In the genomic region with DNA sequence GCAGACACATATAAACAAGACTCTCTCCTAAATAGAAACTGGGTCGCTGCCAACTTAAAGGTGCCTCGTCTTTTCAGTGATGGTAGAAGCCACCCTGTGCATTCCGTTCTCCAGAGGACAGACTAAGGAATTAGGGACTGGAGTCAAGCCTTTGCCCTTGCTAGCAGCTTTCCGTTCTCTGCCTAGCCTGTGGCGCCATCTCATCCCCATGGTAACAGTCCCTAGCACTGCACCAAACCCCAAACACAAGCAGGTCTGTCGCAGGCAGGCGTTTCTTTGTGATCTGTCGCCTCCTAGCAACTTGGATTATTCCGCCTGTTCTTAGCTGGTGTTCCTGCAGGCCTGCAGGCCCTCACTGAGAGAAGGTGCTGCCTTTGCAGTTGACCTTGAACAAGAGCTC, we compare ENCODE assay signal across 11 mouse cellular contexts. TPM values are rescaled to one million over a fixed set of nuclear protein-coding genes. Genes with fewer than 3 reads are reported as not detected.
DNase-seq lines count a peak whose midpoint lies in the region; ATAC-seq and TF ChIP-seq lines count a peak whose summit lies in the region.
"Had no signal": no experiment of that assay in that cellular context is flagged by ENCODE, and none has a peak within 500 bp of the region (broad histone marks: within the 10 kb centered on the region; RNA-seq: fewer than 3 reads in every experiment).

No protein-coding gene starts in this region.

- H3K4me2 ChIP-seq in heart, embryonic 14.5 days (ENCODE audit: low read length), result no peak overlapping the region
- no peak overlapping the region for H3K4me2 ChIP-seq in midbrain, embryonic 12.5 days (replicated peaks)
- H3K4me2 ChIP-seq in liver, postnatal 0 days (ENCODE audit: low read depth, low read length), result no peak overlapping the region
- H3K4me2 ChIP-seq: embryonic facial prominence, embryonic 15.5 days had no signal

- no peaks in the 10 kb centered on the region for H3K27me3 ChIP-seq in heart, embryonic 14.5 days (ENCODE audit: control insufficient read depth, insufficient read depth, low read length)
- H3K27me3 ChIP-seq in midbrain, embryonic 12.5 days, result no peaks in the 10 kb centered on the region
- H3K27me3 ChIP-seq in liver, postnatal 0 days (ENCODE audit: insufficient read depth, low read length), result no peaks in the 10 kb centered on the region
- H3K27me3 ChIP-seq: embryonic facial prominence, embryonic 15.5 days had no signal

- peaks cover 12 to 19% of the 10 kb centered on the region in 2 experiments for H3K4me1 ChIP-seq in heart, embryonic 14.5 days (ENCODE audit: control insufficient read depth in 2 of 2, insufficient read depth in 2 of 2, low read length in 2 of 2)
- H3K4me1 ChIP-seq in midbrain, embryonic 12.5 days, result peaks cover 15% of the 10 kb centered on the region
- H3K4me1 ChIP-seq in liver, postnatal 0 days (ENCODE audit: insufficient read depth), result peaks cover 3% of the 10 kb centered on the region; the same call in 1 of the 2 replicates

- WGBS in heart, embryonic 14.5 days, result 20% methylated on average over 9 of the region's 9 CpGs
- 8% methylated on average over 9 of the region's 9 CpGs for WGBS in midbrain, embryonic 12.5 days
- WGBS in liver, postnatal 0 days (ENCODE audit: insufficient replicate concordance), result 69% methylated on average over 9 of the region's 9 CpGs

- H3K9me3 ChIP-seq in heart, embryonic 14.5 days (ENCODE audit: control insufficient read depth, low read length), result no peaks in the 10 kb centered on the region
- H3K9me3 ChIP-seq in midbrain, embryonic 12.5 days, result no peaks in the 10 kb centered on the region
- no peaks in the 10 kb centered on the region for H3K9me3 ChIP-seq in liver, postnatal 0 days (ENCODE audit: low read length)
- H3K9me3 ChIP-seq: embryonic facial prominence, embryonic 15.5 days had no signal

- peak overlapping the region; percentile 35; the same call in 1 of the 2 replicates for H3K9ac ChIP-seq in heart, embryonic 14.5 days (ENCODE audit: low read length)
- no peak overlapping the region for H3K9ac ChIP-seq in midbrain, embryonic 12.5 days (replicated peaks)
- H3K9ac ChIP-seq in liver, postnatal 0 days (replicated peaks), result no peak overlapping the region
- H3K9ac ChIP-seq: embryonic facial prominence, embryonic 15.5 days had no signal

- H3K27ac ChIP-seq in heart, embryonic 14.5 days (replicated peaks in 1 of 2; ENCODE audit: control insufficient read depth in 1 of 2, insufficient read depth in 1 of 2, low read depth in 2 of 2, low read length in 2 of 2), result peak overlapping the region; percentile 90 to 95
- peak overlapping the region; percentile 43; the same call in 1 of the 2 replicates for H3K27ac ChIP-seq in midbrain, embryonic 12.5 days (replicated peaks)
- no peak overlapping the region for H3K27ac ChIP-seq in liver, postnatal 0 days (ENCODE audit: low read depth)
- H3K27ac ChIP-seq: embryonic facial prominence, embryonic 15.5 days had no signal

- peak; percentile 34; the same call in 1 of the 2 replicates for ATAC-seq in heart, embryonic 14.5 days (ENCODE audit: insufficient number of reproducible peaks, insufficient read depth, low FRiP score, low read depth)
- peak; percentile 60; the same call in 1 of the 2 replicates for ATAC-seq in midbrain, embryonic 12.5 days (ENCODE audit: low FRiP score, low read depth)
- no peak for ATAC-seq in activated CD4-positive, CD25-positive, alpha-beta regulatory T cell, adult 4 months
- ATAC-seq in liver, postnatal 0 days, result no peak

- TF ChIP-seq EP300 in liver, postnatal 0 days (IDR thresholded peaks at IDR 0.05; ENCODE audit: low read depth), result no peak

- peak; percentile 18 for DNase-seq in gastrocnemius, postnatal 25 days
- no peak for DNase-seq in gastrocnemius, adult 18-20 months (ENCODE audit: low spot score)
- peak; percentile 68 for DNase-seq in ZHBTc4 (ENCODE audit: low read depth, low spot score)
- no peak for DNase-seq in cerebellum, postnatal 4 days (ENCODE audit: low spot score in 2 of 2)
- no peak for DNase-seq in liver, postnatal 0 days

- TF ChIP-seq CTCF in liver, postnatal 0 days (IDR thresholded peaks at IDR 0.05; ENCODE audit: low read depth), result no peak

- no peak overlapping the region for H3K4me3 ChIP-seq in heart, embryonic 14.5 days (ENCODE audit: control insufficient read depth in 1 of 2, insufficient read depth in 1 of 2, low read depth in 1 of 2, low read length in 2 of 2)
- no peak overlapping the region for H3K4me3 ChIP-seq in midbrain, embryonic 12.5 days
- no peak overlapping the region for H3K4me3 ChIP-seq in liver, postnatal 0 days (ENCODE audit: low read depth, low read length)
- H3K4me3 ChIP-seq: embryonic facial prominence, embryonic 15.5 days had no signal

- H3K36me3 ChIP-seq in heart, embryonic 14.5 days (ENCODE audit: control insufficient read depth, insufficient read depth, low read length), result peaks cover 34% of the 10 kb centered on the region
- no peaks in the 10 kb centered on the region for H3K36me3 ChIP-seq in midbrain, embryonic 12.5 days
- H3K36me3 ChIP-seq in liver, postnatal 0 days (replicated peaks; ENCODE audit: insufficient read depth, low read length), result no peaks in the 10 kb centered on the region; the same call in 1 of the 2 replicates

RNA-seq across cellular contexts. Expression of gene Mfrp, which starts 5.0 kb away (rescaled TPM):
- not detected for total RNA-seq in gastrocnemius, postnatal 25 days (2021)
- not detected for total RNA-seq in gastrocnemius, adult 18-20 months (2021)
- polyA plus RNA-seq in heart, embryonic 14.5 days (2014; fragmentation: Nextera tagmentation; extraction: Ambion mirVana), result not detected in 2 replicates
- polyA plus RNA-seq in midbrain, embryonic 12.5 days (2016; fragmentation: Nextera tagmentation; extraction: Ambion mirVana), result 0.10 TPM in 1 of 2 replicates, not detected in the other
- polyA plus RNA-seq in activated CD4-positive, CD25-positive, alpha-beta regulatory T cell, adult 4 months (2017; shearing (Covaris generic)), result not detected
- not detected in 2 replicates for polyA plus RNA-seq in liver, postnatal 0 days (2015; fragmentation: Nextera tagmentation; extraction: Ambion mirVana)

RNA-seq across cellular contexts. Expression of gene C1qtnf5, which starts 10.5 kb away (rescaled TPM):
- 10 to 100 TPM in 1 of 2 experiments, 1 to 10 TPM in 1; 8.0 to 13.6 TPM for total RNA-seq in gastrocnemius, postnatal 25 days (2021)
- 1 to 10 TPM; 3.9 to 5.4 TPM for total RNA-seq in gastrocnemius, adult 18-20 months (2021)
- polyA plus RNA-seq in heart, embryonic 14.5 days (2014; fragmentation: Nextera tagmentation; extraction: Ambion mirVana), result 2.3 and 2.7 TPM in 2 replicates
- 1.3 TPM in 2 replicates for polyA plus RNA-seq in midbrain, embryonic 12.5 days (2016; fragmentation: Nextera tagmentation; extraction: Ambion mirVana)
- not detected for polyA plus RNA-seq in activated CD4-positive, CD25-positive, alpha-beta regulatory T cell, adult 4 months (2017; shearing (Covaris generic))
- 1.0 and 1.3 TPM in 2 replicates for polyA plus RNA-seq in liver, postnatal 0 days (2015; fragmentation: Nextera tagmentation; extraction: Ambion mirVana)

RNA-seq across cellular contexts. Expression of gene Gm49380, which starts 16.8 kb away (rescaled TPM):
- 1 to 10 TPM in 1 of 2 experiments, under 1 TPM in 1; 0.82 to 2.4 TPM for total RNA-seq in gastrocnemius, postnatal 25 days (2021)
- total RNA-seq in gastrocnemius, adult 18-20 months (2021), result 1 to 10 TPM in 1 of 2 experiments, under 1 TPM in 1; 0.43 to 1.9 TPM
- 0.07 and 0.08 TPM in 2 replicates for polyA plus RNA-seq in heart, embryonic 14.5 days (2014; fragmentation: Nextera tagmentation; extraction: Ambion mirVana)
- 0.24 and 0.43 TPM in 2 replicates for polyA plus RNA-seq in midbrain, embryonic 12.5 days (2016; fragmentation: Nextera tagmentation; extraction: Ambion mirVana)
- not detected for polyA plus RNA-seq in activated CD4-positive, CD25-positive, alpha-beta regulatory T cell, adult 4 months (2017; shearing (Covaris generic))
- polyA plus RNA-seq in liver, postnatal 0 days (2015; fragmentation: Nextera tagmentation; extraction: Ambion mirVana), result not detected in 2 replicates
- polyA plus RNA-seq: limb, embryonic 11.5 days; small intestine, adult 2 months had no signal

RNA-seq across cellular contexts. Expression of gene Rnf26, which starts 16.8 kb away (rescaled TPM):
- 1 to 10 TPM; 2.9 TPM for total RNA-seq in gastrocnemius, postnatal 25 days (2021)
- total RNA-seq in gastrocnemius, adult 18-20 months (2021), result 1 to 10 TPM; 1.5 to 3.0 TPM
- 30.4 and 32.9 TPM in 2 replicates for polyA plus RNA-seq in heart, embryonic 14.5 days (2014; fragmentation: Nextera tagmentation; extraction: Ambion mirVana)
- polyA plus RNA-seq in midbrain, embryonic 12.5 days (2016; fragmentation: Nextera tagmentation; extraction: Ambion mirVana), result 60.6 and 64.2 TPM in 2 replicates
- polyA plus RNA-seq in activated CD4-positive, CD25-positive, alpha-beta regulatory T cell, adult 4 months (2017; shearing (Covaris generic)), result 1 to 10 TPM; 3.2 to 7.9 TPM
- polyA plus RNA-seq in liver, postnatal 0 days (2015; fragmentation: Nextera tagmentation; extraction: Ambion mirVana), result 17.9 and 18.8 TPM in 2 replicates

RNA-seq across cellular contexts. Expression of gene Usp2, which starts 29.7 kb away (rescaled TPM):
- total RNA-seq in gastrocnemius, postnatal 25 days (2021), result 100 to 1,000 TPM; 160 to 313 TPM
- total RNA-seq in gastrocnemius, adult 18-20 months (2021), result 100 to 1,000 TPM; 125 to 221 TPM
- 73.5 and 80.7 TPM in 2 replicates for polyA plus RNA-seq in heart, embryonic 14.5 days (2014; fragmentation: Nextera tagmentation; extraction: Ambion mirVana)
- polyA plus RNA-seq in midbrain, embryonic 12.5 days (2016; fragmentation: Nextera tagmentation; extraction: Ambion mirVana), result 6.4 and 12.5 TPM in 2 replicates
- polyA plus RNA-seq in activated CD4-positive, CD25-positive, alpha-beta regulatory T cell, adult 4 months (2017; shearing (Covaris generic)), result 1 to 10 TPM; 1.6 to 1.7 TPM
- 2.9 and 3.8 TPM in 2 replicates for polyA plus RNA-seq in liver, postnatal 0 days (2015; fragmentation: Nextera tagmentation; extraction: Ambion mirVana)

Comparison
In these comparisons a context has a peak if more than half of its experiments do, and no peak if none do; other contexts are left out.
1. DNase-seq: peak in gastrocnemius, postnatal 25 days (single experiment) and ZHBTc4 (single experiment); none in gastrocnemius, adult 18-20 months (single experiment), cerebellum, postnatal 4 days (0 of 2) and liver, postnatal 0 days (single experiment).
2. ATAC-seq: peak in heart, embryonic 14.5 days (single experiment) and midbrain, embryonic 12.5 days (single experiment); none in activated CD4-positive, CD25-positive, alpha-beta regulatory T cell, adult 4 months (single experiment) and liver, postnatal 0 days (single experiment).